19 mouse cellular contexts compared by ENCODE assay signal in genomic region chr2:68452379-68452778, GRCm38 (mm10). TPM values are rescaled to one million over a fixed set of nuclear protein-coding genes. Genes with fewer than 3 reads are reported as not detected.
A peak's percentile ranks its signal among the peaks of the same experiment; 100 is the strongest.
DNase-seq lines count a peak whose midpoint lies in the region; ATAC-seq and TF ChIP-seq lines count a peak whose summit lies in the region.
"Had no signal": no experiment of that assay in that cellular context is flagged by ENCODE, and none has a peak within 500 bp of the region (broad histone marks: within the 10 kb centered on the region; RNA-seq: fewer than 3 reads in every experiment).

No protein-coding gene starts in this region.

- H3K4me2 ChIP-seq in kidney, embryonic 14.5 days (replicated peaks; ENCODE audit: low read depth, low read length) = no peak overlapping the region
- H3K4me2 ChIP-seq in heart, embryonic 11.5 days = no peak overlapping the region
- H3K4me2 ChIP-seq: embryonic facial prominence, embryonic 12.5 days; forebrain, embryonic 15.5 days; hindbrain, embryonic 13.5 days; limb, embryonic 12.5 days; liver, embryonic 13.5 days had no signal

- no peaks in the 10 kb centered on the region for H3K27me3 ChIP-seq in kidney, adult 2 months (replicated peaks; ENCODE audit: control insufficient read depth, insufficient read depth, low read length)
- H3K27me3 ChIP-seq in kidney, embryonic 14.5 days (ENCODE audit: control insufficient read depth, insufficient read depth, low read length) = no peaks in the 10 kb centered on the region
- H3K27me3 ChIP-seq in heart, embryonic 11.5 days (ENCODE audit: control insufficient read depth, insufficient read depth, low read length) = no peaks in the 10 kb centered on the region
- H3K27me3 ChIP-seq: embryonic facial prominence, embryonic 12.5 days; forebrain, embryonic 15.5 days; hindbrain, embryonic 13.5 days; limb, embryonic 12.5 days; liver, embryonic 13.5 days; megakaryocyte, embryonic 14.5 days; Patski had no signal

- H3K27ac ChIP-seq in kidney, adult 2 months (ENCODE audit: insufficient read depth, low read depth, low read length) = no peak overlapping the region
- no peak overlapping the region for H3K27ac ChIP-seq in kidney, embryonic 14.5 days (ENCODE audit: low read depth, low read length)
- H3K27ac ChIP-seq in heart, embryonic 11.5 days (ENCODE audit: low read depth, low read length) = 0 out of 2 replicates have a peak overlapping the region, but pooled peaks have one; percentile 31
- H3K27ac ChIP-seq: embryonic facial prominence, embryonic 12.5 days; forebrain, embryonic 15.5 days; hindbrain, embryonic 13.5 days; limb, embryonic 12.5 days; liver, embryonic 13.5 days had no signal

- peak; percentile 38 for DNase-seq in kidney, adult 2 months
- peak; percentile 69 for DNase-seq in adrenal gland, adult 8-10 months
- DNase-seq in heart, postnatal 4 days = peak; percentile 65
- no peak for DNase-seq in gastrocnemius, adult 18-20 months (ENCODE audit: low spot score)
- no peak for DNase-seq in frontal cortex, adult 2 months (ENCODE audit: extremely low spot score in 1 of 2, low spot score in 1 of 2)
- DNase-seq: B cell, adult 2 months; cerebellum, adult 8-10 months; kidney, postnatal 10 days; liver, embryonic 13.5 days; lung, postnatal 10 days; right cerebral cortex, postnatal 25 days had no signal

- no peaks in the 10 kb centered on the region for H3K36me3 ChIP-seq in kidney, adult 2 months (ENCODE audit: control insufficient read depth, insufficient read depth, low read length)
- H3K36me3 ChIP-seq in kidney, embryonic 14.5 days (ENCODE audit: control insufficient read depth, insufficient read depth, low read length) = no peaks in the 10 kb centered on the region
- H3K36me3 ChIP-seq in heart, embryonic 11.5 days (ENCODE audit: control insufficient read depth, insufficient read depth, low read length) = no peaks in the 10 kb centered on the region
- H3K36me3 ChIP-seq: forebrain, embryonic 15.5 days; hindbrain, embryonic 13.5 days; liver, embryonic 13.5 days had no signal

- H3K9ac ChIP-seq in kidney, embryonic 14.5 days (ENCODE audit: low read depth, low read length) = no peak overlapping the region
- no peak overlapping the region for H3K9ac ChIP-seq in heart, embryonic 11.5 days (ENCODE audit: low read depth, low read length)
- H3K9ac ChIP-seq: embryonic facial prominence, embryonic 12.5 days; forebrain, embryonic 15.5 days; hindbrain, embryonic 13.5 days; limb, embryonic 12.5 days; liver, embryonic 13.5 days had no signal

- 69% methylated on average over 4 of the region's 4 CpGs for WGBS in kidney, adult 2 months
- 88% methylated on average over 4 of the region's 4 CpGs for WGBS in kidney, embryonic 14.5 days
- 50% methylated on average over 4 of the region's 4 CpGs for WGBS in heart, embryonic 11.5 days (ENCODE audit: insufficient replicate concordance)

- no peak overlapping the region for H3K4me3 ChIP-seq in kidney, adult 2 months (ENCODE audit: insufficient read depth, low read depth, low read length)
- no peak overlapping the region for H3K4me3 ChIP-seq in kidney, embryonic 14.5 days (ENCODE audit: low read length)
- no peak overlapping the region for H3K4me3 ChIP-seq in heart, embryonic 11.5 days (ENCODE audit: low read depth, low read length)
- H3K4me3 ChIP-seq: embryonic facial prominence, embryonic 12.5 days; forebrain, embryonic 15.5 days; hindbrain, embryonic 13.5 days; limb, embryonic 12.5 days; liver, embryonic 13.5 days; megakaryocyte, embryonic 14.5 days had no signal

- H3K4me1 ChIP-seq in kidney, adult 2 months (ENCODE audit: control insufficient read depth, insufficient read depth, low read length) = peaks cover 8% of the 10 kb centered on the region
- 0 out of 2 replicates have a peak, but pooled peaks cover 9% of the 10 kb centered on the region for H3K4me1 ChIP-seq in kidney, embryonic 14.5 days (ENCODE audit: control insufficient read depth, insufficient read depth, low read length)
- H3K4me1 ChIP-seq in heart, embryonic 11.5 days (ENCODE audit: control insufficient read depth, insufficient read depth, low read length) = peaks cover 19% of the 10 kb centered on the region
- H3K4me1 ChIP-seq: embryonic facial prominence, embryonic 12.5 days; forebrain, embryonic 15.5 days; hindbrain, embryonic 13.5 days; limb, embryonic 12.5 days; liver, embryonic 13.5 days; megakaryocyte, embryonic 14.5 days had no signal

- ATAC-seq in kidney, embryonic 14.5 days (ENCODE audit: low FRiP score, low TSS enrichment) = no peak
- ATAC-seq in heart, embryonic 11.5 days (replicated peaks; ENCODE audit: insufficient number of reproducible peaks, low FRiP score, low TSS enrichment) = 0 out of 2 replicates have a peak, but pooled peaks have one; percentile 31
- ATAC-seq: forebrain, embryonic 15.5 days; Patski had no signal

- no peak for TF ChIP-seq CTCF in kidney, adult 2 months (conservative IDR thresholded peaks at IDR 0.05; ENCODE audit: insufficient read depth, insufficient read length, low read depth, low read length)

- TF ChIP-seq POLR2A in kidney, adult 2 months (IDR thresholded peaks at IDR 0.05; ENCODE audit: low read depth, low read length) = no peak

- no peaks in the 10 kb centered on the region for H3K9me3 ChIP-seq in kidney, embryonic 14.5 days (ENCODE audit: control insufficient read depth, low read length)
- no peaks in the 10 kb centered on the region for H3K9me3 ChIP-seq in heart, embryonic 11.5 days (replicated peaks; ENCODE audit: control insufficient read depth, low read length)
- H3K9me3 ChIP-seq: embryonic facial prominence, embryonic 12.5 days; forebrain, embryonic 15.5 days; hindbrain, embryonic 13.5 days; limb, embryonic 12.5 days; liver, embryonic 13.5 days had no signal

RNA-seq across cellular contexts. Expression of gene Stk39, which starts 19.7 kb away (rescaled TPM):
- polyA plus RNA-seq in kidney, adult 2 months (2012; rRNA removed) = 13.9 and 14.6 TPM in 2 replicates
- 20.7 and 30.0 TPM in 2 replicates for polyA plus RNA-seq in kidney, embryonic 14.5 days (2014; fragmentation: Nextera tagmentation; extraction: Ambion mirVana)
- 100 to 1,000 TPM in 1 of 4 experiments, 10 to 100 TPM in 3; 59.8 to 101 (median 73.8) TPM for total RNA-seq in adrenal gland, adult 8-10 months (2022)
- polyA plus RNA-seq in heart, embryonic 11.5 days (2014; fragmentation: Nextera tagmentation; extraction: Ambion mirVana) = 58.3 and 66.5 TPM in 2 replicates
- total RNA-seq in heart, postnatal 4 days (2021) = 100 to 1,000 TPM; 160 to 163 TPM
- total RNA-seq in gastrocnemius, adult 18-20 months (2021) = 1 to 10 TPM; 2.1 to 2.8 TPM
- polyA plus RNA-seq in frontal cortex, adult 2 months (2012; rRNA removed) = 37.2 and 38.1 TPM in 2 replicates

Comparison
In these comparisons a context has a peak if more than half of its experiments do, and no peak if none do; other contexts are left out.
1. DNase-seq: peak in kidney, adult 2 months (single experiment), adrenal gland, adult 8-10 months (single experiment) and heart, postnatal 4 days (single experiment); none in gastrocnemius, adult 18-20 months (single experiment) and frontal cortex, adult 2 months (0 of 2).